In genomic region chr19:60811098-60812035, GRCm38 (mm10) we compare ENCODE assay signal across 8 mouse cellular contexts. TPM values are rescaled to one million over a fixed set of nuclear protein-coding genes. Genes with fewer than 3 reads are reported as not detected.
DNase-seq lines count a peak whose midpoint lies in the region; ATAC-seq lines count a peak whose summit lies in the region.

Gene Fam45a (plus strand): TSS chr19:60811585.

- 2% methylated on average over 45 of the region's 45 CpGs for WGBS in intestine, embryonic 14.5 days

- H3K9ac ChIP-seq in intestine, embryonic 14.5 days (ENCODE audit: low read length) = peak within 1 kb of the TSS; percentile 76

- peak within 1 kb of the TSS; percentile 78 for H3K4me3 ChIP-seq in intestine, embryonic 14.5 days (ENCODE audit: low read depth, low read length)

- H3K4me2 ChIP-seq in intestine, embryonic 14.5 days (ENCODE audit: low read length) = peak within 1 kb of the TSS; percentile 68

- ATAC-seq in intestine, embryonic 14.5 days (replicated peaks; ENCODE audit: low FRiP score, low TSS enrichment, low read depth) = peak; percentile 100

- no peaks in the 10 kb centered on the region for H3K27me3 ChIP-seq in intestine, embryonic 14.5 days (replicated peaks; ENCODE audit: control insufficient read depth, insufficient read depth, low read length)

- peaks cover 18% of the 10 kb centered on the region for H3K36me3 ChIP-seq in intestine, embryonic 14.5 days (ENCODE audit: control insufficient read depth, insufficient read depth, low read length)

- intact Hi-C loops in left cerebral cortex, postnatal 14 days (cut with DNase I) = no loop called here

- H3K27ac ChIP-seq in intestine, embryonic 14.5 days (ENCODE audit: low read depth) = peak within 1 kb of the TSS; percentile 57

- peak; percentile 85 to 87 for DNase-seq in adrenal gland, adult 18-20 months (ENCODE audit: low spot score in 2 of 2)
- DNase-seq in embryo, embryonic 11 days = peak; percentile 94
- peak; percentile 93 for DNase-seq in gastrocnemius, postnatal 25 days
- peak; percentile 93 for DNase-seq in intestine, embryonic 14.5 days (ENCODE audit: low spot score)
- DNase-seq in left cerebral cortex, postnatal 14 days (ENCODE audit: low spot score in 2 of 2) = peak; percentile 88 to 92
- peak; percentile 93 for DNase-seq in mesoderm, embryonic 11.5 days (ENCODE audit: low read depth, low spot score)
- peak; percentile 84 to 89 for DNase-seq in right cerebral cortex, postnatal 36 days (ENCODE audit: low spot score in 2 of 2)
- peak; percentile 95 for DNase-seq in yolk sac, embryonic 10.5 days (ENCODE audit: low spot score)

- H3K4me1 ChIP-seq in intestine, embryonic 14.5 days (replicated peaks; ENCODE audit: control insufficient read depth, insufficient read depth, low read length) = 0 out of 2 replicates have a peak, but pooled peaks cover 6% of the 10 kb centered on the region

- H3K9me3 ChIP-seq in intestine, embryonic 14.5 days (ENCODE audit: control insufficient read depth, low read length) = no peaks in the 10 kb centered on the region

RNA-seq across cellular contexts. Expression of gene Fam45a, which starts in this region (rescaled TPM):
- 10 to 100 TPM; 39.1 to 40.5 TPM for total RNA-seq in adrenal gland, adult 18-20 months (2021)
- total RNA-seq in gastrocnemius, postnatal 25 days (2021) = 1 to 10 TPM; 7.7 to 9.3 TPM
- 29.8 and 30.1 TPM in 2 replicates for polyA plus RNA-seq in intestine, embryonic 14.5 days (2014; fragmentation: Nextera tagmentation; extraction: Ambion mirVana)
- total RNA-seq in left cerebral cortex, postnatal 14 days (2021) = 10 to 100 TPM; 34.6 to 42.1 TPM

Comparison
In these comparisons a context has a peak if more than half of its experiments do, and no peak if none do; other contexts are left out.
1. Peak in every context shown above with its lines: DNase-seq, ATAC-seq, H3K4me3 ChIP-seq and H3K27ac ChIP-seq.